Mouse (Mus musculus): Measurements from ENCODE around the gene Gm49318. TPM values are rescaled to one million over a fixed set of nuclear protein-coding genes. Genes with fewer than 3 reads are reported as not detected.
A peak's percentile ranks its signal among the peaks of the same experiment; 100 is the strongest.
"Not testable (repeated sequence)": the region's sequence is repeated elsewhere in the genome, so short reads cannot be mapped to it uniquely, and the experiment has no call there.

Gene Gm49318
- polyA plus RNA-seq, 1 experiment from 2014 or later = not detected

DNA sequence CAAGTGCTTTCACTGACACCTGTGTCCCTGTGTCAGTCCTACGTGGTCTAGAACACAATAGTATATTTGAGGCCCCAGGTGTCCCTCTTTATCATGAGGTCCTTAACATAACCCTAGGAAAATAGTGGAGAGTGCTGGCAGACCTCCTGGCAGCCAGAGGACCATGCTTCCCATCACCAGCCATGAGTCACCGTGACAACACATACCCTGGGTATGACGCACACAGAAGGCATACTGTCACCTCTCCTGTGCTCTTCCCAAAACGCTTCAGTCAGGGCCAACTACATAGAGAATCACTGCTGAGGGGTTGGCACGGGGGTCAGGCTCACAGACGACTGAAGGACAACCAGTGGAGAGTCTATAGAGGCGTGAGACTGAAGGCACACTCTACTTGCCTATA is 18.9 kb upstream of the Gm49318 start:
- Histone ChIP-seq H3K4me2 (no peak overlapping the region), H3K27me3 (peaks cover 2% of the 10 kb centered on the region; the same call in 1 of the 2 replicates), H3K4me1 (replicated peaks) (peaks cover 7% of the 10 kb centered on the region), H3K4me3 (no peak overlapping the region), H3K9ac (no peak overlapping the region), H3K27ac (replicated peaks) (no peak overlapping the region), H3K9me3 (no peaks in the 10 kb centered on the region), H3K36me3 (no peaks in the 10 kb centered on the region)
- ATAC-seq (ENCODE audit: low FRiP score, low read depth) = no peak
- 86% methylated on average over 7 of the region's 7 CpGs for WGBS

- 98% methylated on average over 7 of the region's 7 CpGs for WGBS
- peaks cover 2% of the 10 kb centered on the region; the same call in 1 of the 2 replicates for H3K27me3 ChIP-seq
- no peaks in the 10 kb centered on the region for H3K9me3 ChIP-seq
- no peak overlapping the region for H3K4me3 ChIP-seq
- no peak overlapping the region for H3K4me2 ChIP-seq
- no peak overlapping the region for H3K9ac ChIP-seq
- ATAC-seq (ENCODE audit: low FRiP score, low read depth) = no peak
- peaks cover 12% of the 10 kb centered on the region for H3K4me1 ChIP-seq (replicated peaks)
- H3K27ac ChIP-seq (replicated peaks) = no peak overlapping the region
- no peaks in the 10 kb centered on the region for H3K36me3 ChIP-seq
Observed at GRCm38 (mm10) chr9:22089281-22089680, 18.2 kb upstream of the Gm49318 start.

DNA sequence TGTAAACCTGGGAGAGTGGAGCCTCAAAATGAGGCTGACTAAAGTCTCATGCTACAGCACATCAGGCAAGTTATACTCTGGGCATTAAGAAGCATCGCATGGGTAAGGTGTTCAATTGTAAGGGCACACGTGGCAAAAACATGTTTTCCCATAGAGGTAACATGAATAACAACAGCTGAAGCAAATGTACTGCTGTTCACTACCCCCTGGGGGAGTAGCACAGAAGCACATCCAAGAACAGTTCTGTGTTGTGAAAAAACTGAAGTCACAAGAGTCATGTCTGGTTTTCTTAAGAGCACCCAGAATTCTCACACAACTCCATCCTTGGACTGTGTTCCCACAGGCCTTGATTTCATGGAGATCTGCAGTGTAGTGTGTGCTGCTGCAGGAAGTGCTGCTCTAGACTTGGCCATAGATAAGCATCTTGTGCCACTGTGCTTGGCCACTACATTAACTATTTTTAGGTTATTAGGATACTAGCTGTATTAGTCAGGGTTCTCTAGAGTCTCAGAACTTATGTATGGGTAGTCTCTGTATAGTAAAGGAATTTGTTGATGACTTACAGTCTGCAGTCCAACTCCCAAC is 16.1 kb upstream of the Gm49318 start:
- peaks cover 14% of the 10 kb centered on the region for H3K4me1 ChIP-seq (replicated peaks)
- no peaks in the 10 kb centered on the region for H3K9me3 ChIP-seq
- no peak overlapping the region for H3K4me3 ChIP-seq
- no peaks in the 10 kb centered on the region for H3K36me3 ChIP-seq
- H3K4me2 ChIP-seq = no peak overlapping the region
- no peaks in the 10 kb centered on the region for H3K27me3 ChIP-seq
- WGBS = 86% methylated on average over 2 of the region's 2 CpGs
- no peak for ATAC-seq (ENCODE audit: low FRiP score, low read depth)
- no peak overlapping the region for H3K27ac ChIP-seq (replicated peaks)
- no peak overlapping the region for H3K9ac ChIP-seq

DNA sequence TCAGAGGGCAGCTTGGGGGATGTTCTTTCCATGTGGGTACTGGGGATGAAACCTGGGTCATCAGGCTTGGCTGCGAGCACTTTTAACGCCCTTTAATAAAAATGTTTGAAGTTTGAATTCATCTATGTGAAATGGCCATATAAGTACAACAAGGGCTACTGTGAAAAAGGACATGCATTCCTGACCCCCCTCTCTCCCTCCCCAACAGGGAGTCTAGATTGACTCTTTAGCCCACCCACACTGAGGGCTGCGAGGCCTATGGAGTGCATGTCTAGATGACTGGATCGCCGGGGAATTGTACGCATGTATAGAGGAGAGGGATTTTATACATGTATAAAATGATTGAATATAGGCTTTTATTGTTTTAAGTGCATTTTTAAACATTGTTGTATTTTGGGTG is 15.0 kb upstream of the Gm49318 start:
- H3K36me3 ChIP-seq = no peaks in the 10 kb centered on the region
- H3K4me2 ChIP-seq = peak overlapping the region; percentile 67
- no peaks in the 10 kb centered on the region for H3K9me3 ChIP-seq
- H3K27me3 ChIP-seq = no peaks in the 10 kb centered on the region
- H3K27ac ChIP-seq (replicated peaks) = peak overlapping the region; percentile 83; the same call in 1 of the 2 replicates
- H3K4me3 ChIP-seq = peak overlapping the region; percentile 79
- H3K9ac ChIP-seq = peak overlapping the region; percentile 59
- no peak for ATAC-seq (ENCODE audit: low FRiP score, low read depth)
- H3K4me1 ChIP-seq (replicated peaks) = peaks cover 14% of the 10 kb centered on the region
- WGBS = 82% methylated on average over 6 of the region's 6 CpGs

DNA sequence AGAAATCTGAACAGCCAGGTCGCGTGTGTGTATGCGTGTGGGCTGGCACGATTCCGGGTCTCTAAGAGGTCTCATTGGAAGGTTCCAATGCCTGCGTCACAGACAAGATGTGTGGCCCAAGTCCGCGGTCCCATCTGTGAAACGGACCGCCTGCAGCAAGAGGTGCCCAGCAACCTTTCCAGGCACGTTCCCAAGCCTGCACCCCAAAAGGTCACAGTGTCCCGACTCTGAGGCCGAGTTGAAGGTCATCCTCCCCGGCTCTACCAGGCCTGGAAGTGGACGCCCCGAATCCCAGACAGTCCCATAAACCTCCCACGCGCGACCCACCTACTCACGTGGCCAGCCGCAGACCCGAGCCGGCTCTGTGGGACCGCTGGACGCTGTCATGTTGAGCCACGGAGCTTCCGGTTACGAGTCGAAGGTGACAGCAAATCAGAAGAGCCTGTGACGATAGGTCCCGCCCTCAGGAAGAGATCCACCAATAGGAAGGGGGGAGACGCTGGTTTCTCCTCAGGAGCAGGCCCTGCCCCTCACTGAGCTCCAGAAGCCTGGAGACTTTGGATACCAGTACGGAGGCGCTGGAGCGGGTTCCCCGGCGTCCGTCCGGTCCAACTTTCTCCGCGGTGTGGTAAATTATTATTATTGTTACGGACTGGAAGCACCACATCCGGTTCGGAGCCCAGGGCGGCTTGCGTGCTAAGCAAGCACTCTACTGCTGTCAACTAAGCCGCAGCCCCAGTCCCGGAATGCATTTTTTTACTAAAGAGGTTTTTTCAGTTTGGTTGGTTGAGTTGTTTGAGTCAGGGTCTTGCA is 14.2 kb upstream of the Gm49318 start, which contains the start of gene Ecsit:
Ecsit (minus strand) TSS at position 417 of the 813 bp plus-strand sequence.
- H3K36me3 ChIP-seq = no peaks in the 10 kb centered on the region
- no peaks in the 10 kb centered on the region for H3K27me3 ChIP-seq
- peak; percentile 98 for ATAC-seq (ENCODE audit: low FRiP score, low read depth)
- WGBS = under 1% methylated on average over 48 of the region's 48 CpGs
- H3K9ac ChIP-seq = peak within 1 kb of the TSS; percentile 63
- H3K4me1 ChIP-seq (replicated peaks) = peaks cover 14% of the 10 kb centered on the region
- no peaks in the 10 kb centered on the region for H3K9me3 ChIP-seq
- H3K4me3 ChIP-seq = peak within 1 kb of the TSS; percentile 79
- H3K27ac ChIP-seq (replicated peaks) = peak within 1 kb of the TSS; percentile 83
- H3K4me2 ChIP-seq = peak within 1 kb of the TSS; percentile 67

DNA sequence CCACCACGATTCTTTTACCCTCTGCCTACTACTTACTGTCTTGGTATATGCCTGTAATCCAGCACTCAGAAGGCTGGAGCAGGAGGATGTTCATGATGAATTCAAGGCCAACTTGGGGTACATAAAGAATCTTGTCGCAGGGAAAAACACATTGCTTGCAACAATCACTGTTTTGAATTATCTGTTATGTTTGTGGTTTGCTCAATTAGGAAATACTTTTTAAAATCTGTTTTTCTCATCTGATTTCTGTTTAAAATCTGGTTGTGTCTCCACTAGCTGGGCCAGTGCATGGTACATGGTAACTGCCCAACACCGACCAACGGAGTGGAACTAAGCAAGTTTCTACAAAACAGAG is 13.6 kb upstream of the Gm49318 start:
- H3K4me3 ChIP-seq = peak overlapping the region; percentile 79
- no peaks in the 10 kb centered on the region for H3K27me3 ChIP-seq
- H3K9ac ChIP-seq = peak overlapping the region; percentile 63
- 35% methylated on average over 4 of the region's 4 CpGs for WGBS
- no peak for ATAC-seq (ENCODE audit: low FRiP score, low read depth)
- no peaks in the 10 kb centered on the region for H3K36me3 ChIP-seq
- peak overlapping the region; percentile 83 for H3K27ac ChIP-seq (replicated peaks)
- peaks cover 14% of the 10 kb centered on the region for H3K4me1 ChIP-seq (replicated peaks)
- peak overlapping the region; percentile 67 for H3K4me2 ChIP-seq
- no peaks in the 10 kb centered on the region for H3K9me3 ChIP-seq

DNA sequence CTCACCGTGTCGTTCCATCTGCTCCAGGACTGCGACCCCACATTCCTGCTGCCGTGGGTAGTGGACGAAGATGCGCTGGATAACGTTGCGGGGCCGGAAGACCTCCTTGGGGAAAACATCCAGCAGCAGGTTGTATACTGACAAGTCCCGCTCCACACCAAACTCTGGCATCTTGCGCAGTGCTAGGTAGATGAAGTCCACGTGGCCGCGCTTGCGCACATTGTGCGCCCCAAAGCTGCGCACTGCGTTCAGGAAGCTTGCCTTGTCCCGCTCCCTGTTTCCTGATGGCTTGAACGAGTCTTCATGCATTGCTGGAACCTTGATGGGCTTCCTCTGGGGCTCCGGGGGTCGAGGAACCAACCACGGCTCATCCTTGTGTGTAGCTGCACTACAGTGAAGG is 5.2 kb upstream of the Gm49318 start:
- 95% methylated on average over 23 of the region's 23 CpGs for WGBS

DNA sequence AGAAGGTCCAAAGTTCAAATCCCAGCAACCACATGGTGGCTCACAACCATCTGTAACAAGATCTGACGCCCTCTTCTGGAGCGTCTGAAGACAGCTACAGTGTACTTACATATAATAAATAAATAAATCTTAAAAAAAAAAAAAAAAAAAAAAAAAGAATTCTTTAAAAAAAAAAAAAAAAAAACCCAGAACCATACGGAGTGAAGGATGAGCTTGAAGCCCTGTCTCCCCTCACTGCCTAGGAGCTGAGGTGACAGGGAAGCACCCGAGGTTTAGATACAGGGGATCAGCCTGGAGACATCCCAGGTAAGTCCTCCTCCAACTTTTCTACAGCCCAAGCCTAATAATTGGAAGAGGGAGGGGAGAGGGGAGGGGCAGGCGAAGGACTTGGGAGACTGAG is 4.7 kb upstream of the Gm49318 start:
- not testable (repeated sequence) for H3K4me3 ChIP-seq; H3K4me1 ChIP-seq (replicated peaks); H3K4me2 ChIP-seq; H3K9me3 ChIP-seq; ATAC-seq (ENCODE audit: low FRiP score, low read depth); H3K27ac ChIP-seq (replicated peaks); H3K27me3 ChIP-seq; H3K9ac ChIP-seq
- 89% methylated on average over 5 of the region's 5 CpGs for WGBS
- peaks cover 11% of the 10 kb centered on the region; the same call in 1 of the 2 replicates for H3K36me3 ChIP-seq

More for the DNA sequence above, 5.2 kb upstream of the Gm49318 start:
- peaks cover 8% of the 10 kb centered on the region; the same call in 1 of the 2 replicates for H3K4me1 ChIP-seq (replicated peaks)
- H3K9ac ChIP-seq = no peak overlapping the region
- no peak overlapping the region for H3K4me3 ChIP-seq
- H3K27ac ChIP-seq (replicated peaks) = no peak overlapping the region
- no peak for ATAC-seq (ENCODE audit: low FRiP score, low read depth)
- H3K27me3 ChIP-seq = no peaks in the 10 kb centered on the region
- peaks cover 11% of the 10 kb centered on the region; the same call in 1 of the 2 replicates for H3K36me3 ChIP-seq
- no peak overlapping the region for H3K4me2 ChIP-seq
- no peaks in the 10 kb centered on the region for H3K9me3 ChIP-seq

DNA sequence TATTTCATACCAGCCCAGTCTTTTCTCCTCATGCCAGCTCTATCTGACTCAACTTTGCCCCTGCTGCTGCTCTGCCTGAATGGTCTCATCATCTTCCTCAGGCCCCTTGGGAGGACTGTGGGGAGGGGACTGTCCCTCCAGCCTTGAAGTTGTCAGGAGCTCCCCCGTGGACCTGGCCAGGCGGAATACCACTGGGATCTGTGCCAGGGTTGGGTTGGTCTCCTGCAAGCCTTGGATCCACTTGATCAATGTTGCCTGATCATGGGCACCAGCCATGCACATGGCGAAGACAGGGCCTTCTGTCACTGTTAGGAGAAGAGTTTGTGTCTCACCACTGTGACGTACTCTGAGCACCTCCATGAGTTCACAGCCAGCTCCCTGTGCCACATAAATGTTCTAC is 1.2 kb upstream of the Gm49318 start:
- Histone ChIP-seq H3K9me3 (no peaks in the 10 kb centered on the region), H3K4me3 (no peak overlapping the region), H3K4me1 (replicated peaks) (peaks cover 23% of the 10 kb centered on the region), H3K36me3 (peaks cover 13% of the 10 kb centered on the region; the same call in 1 of the 2 replicates), H3K27ac (replicated peaks) (no peak overlapping the region), H3K27me3 (no peaks in the 10 kb centered on the region), H3K4me2 (no peak overlapping the region), H3K9ac (no peak overlapping the region)
- ATAC-seq (ENCODE audit: low FRiP score, low read depth) = no peak
- WGBS = 97% methylated on average over 4 of the region's 4 CpGs

GRCm38 (mm10) chr9:22069881-22070553 is 1.0 kb downstream of the Gm49318 start:
- H3K27me3 ChIP-seq = no peaks in the 10 kb centered on the region
- H3K4me1 ChIP-seq (replicated peaks) = peaks cover 23% of the 10 kb centered on the region
- H3K4me2 ChIP-seq = peak overlapping the region; percentile 59
- peak overlapping the region; percentile 98 for H3K27ac ChIP-seq (replicated peaks)
- H3K4me3 ChIP-seq = peak overlapping the region; percentile 75
- WGBS = 69% methylated on average over 4 of the region's 4 CpGs
- ATAC-seq (ENCODE audit: low FRiP score, low read depth) = peak; percentile 28; the same call in 1 of the 2 replicates
- peak overlapping the region; percentile 83 for H3K9ac ChIP-seq
- H3K36me3 ChIP-seq = peaks cover 14% of the 10 kb centered on the region
- no peaks in the 10 kb centered on the region for H3K9me3 ChIP-seq

DNA sequence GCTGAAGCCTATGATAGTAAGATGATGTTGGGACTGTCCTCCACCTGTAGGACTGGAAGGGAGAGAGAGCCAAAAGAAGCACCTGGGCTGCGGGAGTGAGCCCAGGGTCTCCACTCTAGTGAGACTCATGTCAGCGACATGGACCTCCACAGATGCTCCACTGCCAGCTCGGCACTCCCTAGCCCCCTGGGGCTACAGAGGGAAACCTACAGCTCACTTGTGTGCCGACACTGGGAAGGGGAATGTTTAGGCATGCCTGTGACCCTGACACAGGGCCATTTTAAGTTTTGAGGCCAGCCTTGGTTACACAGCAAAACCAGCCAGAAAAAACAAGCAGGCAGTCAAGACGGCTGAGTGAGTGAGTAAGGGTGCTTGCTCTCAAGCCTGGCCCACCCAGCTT is 3.9 kb downstream of the Gm49318 start:
- ATAC-seq (ENCODE audit: low FRiP score, low read depth) = no peak
- Histone ChIP-seq H3K9me3 (no peaks in the 10 kb centered on the region), H3K4me2 (no peak overlapping the region), H3K9ac (no peak overlapping the region), H3K4me3 (no peak overlapping the region), H3K27ac (replicated peaks) (no peak overlapping the region), H3K4me1 (replicated peaks) (peaks cover 23% of the 10 kb centered on the region), H3K27me3 (no peaks in the 10 kb centered on the region), H3K36me3 (peaks cover 34% of the 10 kb centered on the region)
- WGBS = 77% methylated on average over 5 of the region's 5 CpGs

- peaks cover 15% of the 10 kb centered on the region for H3K4me1 ChIP-seq (replicated peaks)
- H3K27ac ChIP-seq (replicated peaks) = no peak overlapping the region
- no peak overlapping the region for H3K4me2 ChIP-seq
- H3K9ac ChIP-seq = no peak overlapping the region
- H3K36me3 ChIP-seq = peaks cover 39% of the 10 kb centered on the region
- WGBS = 68% methylated on average over 3 of the region's 3 CpGs
- no peaks in the 10 kb centered on the region for H3K9me3 ChIP-seq
- H3K27me3 ChIP-seq = no peaks in the 10 kb centered on the region
- H3K4me3 ChIP-seq = no peak overlapping the region
- ATAC-seq (ENCODE audit: low FRiP score, low read depth) = no peak
Observed at GRCm38 (mm10) chr9:22066433-22066832, 4.6 kb downstream of the Gm49318 start.
